Mouse (Mus musculus) intestine, embryonic 16.5 days (tissue): Measurements from ENCODE around the gene Gstm5. TPM values are rescaled to one million over a fixed set of nuclear protein-coding genes. Genes with fewer than 3 reads are reported as not detected.
"Not testable (repeated sequence)": the region's sequence is repeated elsewhere in the genome, so short reads cannot be mapped to it uniquely, and the experiment has no call there.

Source experiments
- ATAC-seq: fragments of 200-750 bp; cut with Nextera tagmentation; 2 replicates; pipeline ENCODE4 v1.8.0; 2017; ENCODE audit warnings: moderate TSS enrichment, moderate library complexity
- H3K27ac ChIP-seq: fragments of 300-500 bp; sonication (generic); 2 replicates; pipeline ENCODE4 v1.5.1; 2014; ENCODE audit warnings: mild to moderate bottlenecking, low read length
- H3K27me3 ChIP-seq: fragments of 300-500 bp; sonication (generic); replicated peaks from 2 replicates; pipeline ENCODE4 v1.6.1; 2014; ENCODE audit warnings: low read length, control low read depth, mixed read lengths; ENCODE audit not compliant: control insufficient read depth, insufficient read depth
- H3K36me3 ChIP-seq: fragments of 300-500 bp; sonication (generic); 2 replicates; pipeline ENCODE4 v1.6.1; 2014; ENCODE audit warnings: low read length, control low read depth; ENCODE audit not compliant: control insufficient read depth, insufficient read depth
- H3K4me1 ChIP-seq: fragments of 300-500 bp; sonication (generic); 2 replicates; pipeline ENCODE4 v1.6.1; 2014; ENCODE audit warnings: low read length, control low read depth, mixed read lengths; ENCODE audit not compliant: control insufficient read depth, insufficient read depth
- H3K4me2 ChIP-seq: fragments of 300-500 bp; sonication (generic); 2 replicates; pipeline ENCODE4 v1.6.1; 2014; ENCODE audit warnings: low read depth, low read length, control low read depth
- H3K4me3 ChIP-seq: fragments of 300-500 bp; sonication (generic); 2 replicates; pipeline ENCODE4 v1.5.1; 2014; ENCODE audit warnings: mild to moderate bottlenecking, low read length
- H3K9ac ChIP-seq: fragments of 300-500 bp; sonication (generic); 2 replicates; pipeline ENCODE4 v1.6.1; 2014; ENCODE audit warnings: low read depth, low read length
- H3K9me3 ChIP-seq: fragments of 300-500 bp; sonication (generic); 2 replicates; pipeline ENCODE4 v1.6.1; 2016; ENCODE audit warnings: low read length, control low read depth; ENCODE audit not compliant: control insufficient read depth
- WGBS: fragments of 180-500 bp; shearing (Covaris S2); extraction: QIAGEN DNeasy Blood & Tissue Kit; methylation state at CpG from one replicate; pipeline ENCODE4 v1.1.7; 2014; 5-methylcytosine and 5-hydroxymethylcytosine counted together
- polyA plus RNA-seq: library from polyadenylated mRNA; unstranded; fragments of >200 nt; fragmentation: Nextera tagmentation; extraction: Ambion mirVana; gene quantifications from 2 replicates; pipeline ENCODE4 v1.2.1, GENCODE M21; 2015

The Gstm5 gene
- polyA plus RNA-seq, 1 experiment from 2014 or later = 171 TPM

- no peak overlapping the region for H3K27ac ChIP-seq
- H3K4me2 ChIP-seq = no peak overlapping the region
- no peak for ATAC-seq
- no peaks in the 10 kb centered on the region for H3K27me3 ChIP-seq
- H3K4me1 ChIP-seq = peaks cover 16% of the 10 kb centered on the region
- WGBS = 76% methylated on average over 17 of the region's 17 CpGs
- H3K36me3 ChIP-seq = no peaks in the 10 kb centered on the region
- no peak overlapping the region for H3K9ac ChIP-seq
- H3K4me3 ChIP-seq = no peak overlapping the region
- no peaks in the 10 kb centered on the region for H3K9me3 ChIP-seq
These were observed 42.1 kb upstream of the Gstm5 start for GRCm38 (mm10) chr3:107853232-107854181.

GRCm38 (mm10) chr3:107855368-107855767, 40.3 kb upstream of the Gstm5 start:
- H3K4me2 ChIP-seq = no peak overlapping the region
- H3K27me3 ChIP-seq = no peaks in the 10 kb centered on the region
- H3K4me1 ChIP-seq = peaks cover 10% of the 10 kb centered on the region
- no peaks in the 10 kb centered on the region for H3K36me3 ChIP-seq
- no peaks in the 10 kb centered on the region for H3K9me3 ChIP-seq
- no peak overlapping the region for H3K4me3 ChIP-seq
- 80% methylated on average over 13 of the region's 13 CpGs for WGBS
- H3K9ac ChIP-seq = no peak overlapping the region; the same call in 1 of the 2 replicates
- ATAC-seq = no peak
- H3K27ac ChIP-seq = no peak overlapping the region

- Histone ChIP-seq H3K9me3 (no peaks in the 10 kb centered on the region), H3K4me3 (no peak overlapping the region), H3K9ac (no peak overlapping the region), H3K4me2 (no peak overlapping the region), H3K27ac (no peak overlapping the region), H3K36me3 (no peaks in the 10 kb centered on the region), H3K27me3 (no peaks in the 10 kb centered on the region), H3K4me1 (0 out of 2 replicates have a peak, but pooled peaks cover 4% of the 10 kb centered on the region)
- peak; percentile 50 for ATAC-seq
- WGBS = 34% methylated on average over 6 of the region's 6 CpGs
These were observed 38.0 kb upstream of the Gstm5 start for GRCm38 (mm10) chr3:107857646-107858045.

- not testable (repeated sequence) for H3K9me3 ChIP-seq, H3K36me3 ChIP-seq, H3K27ac ChIP-seq, H3K4me3 ChIP-seq, H3K4me2 ChIP-seq, H3K27me3 ChIP-seq, H3K9ac ChIP-seq, ATAC-seq
- WGBS = 80% methylated on average over 5 of the region's 5 CpGs
- peaks cover 23% of the 10 kb centered on the region for H3K4me1 ChIP-seq
These were observed 34.1 kb upstream of the Gstm5 start for GRCm38 (mm10) chr3:107861483-107861882.

GRCm38 (mm10) chr3:107862471-107862870, 33.1 kb upstream of the Gstm5 start:
- Histone ChIP-seq H3K9ac (no peak overlapping the region), H3K27me3 (no peaks in the 10 kb centered on the region), H3K4me1 (peaks cover 25% of the 10 kb centered on the region), H3K36me3 (no peaks in the 10 kb centered on the region), H3K4me2 (no peak overlapping the region), H3K9me3 (no peaks in the 10 kb centered on the region), H3K4me3 (no peak overlapping the region), H3K27ac (no peak overlapping the region)
- ATAC-seq = no peak
- WGBS = 82% methylated on average over 2 of the region's 2 CpGs

- Histone ChIP-seq H3K9me3 (no peaks in the 10 kb centered on the region), H3K4me1 (peaks cover 23% of the 10 kb centered on the region), H3K27me3 (no peaks in the 10 kb centered on the region), H3K36me3 (no peaks in the 10 kb centered on the region), H3K4me3 (no peak overlapping the region), H3K27ac (no peak overlapping the region), H3K9ac (no peak overlapping the region), H3K4me2 (no peak overlapping the region)
- WGBS = 62% methylated on average over 5 of the region's 5 CpGs
- no peak for ATAC-seq
These were observed 32.1 kb upstream of the Gstm5 start for GRCm38 (mm10) chr3:107863471-107863870.

GRCm38 (mm10) chr3:107863898-107864603, 31.6 kb upstream of the Gstm5 start:
- Histone ChIP-seq H3K27ac (peak overlapping the region; percentile 83; the same call in 1 of the 2 replicates), H3K27me3 (no peaks in the 10 kb centered on the region), H3K4me2 (no peak overlapping the region), H3K4me3 (no peak overlapping the region), H3K36me3 (no peaks in the 10 kb centered on the region), H3K4me1 (peaks cover 28% of the 10 kb centered on the region), H3K9ac (no peak overlapping the region), H3K9me3 (no peaks in the 10 kb centered on the region)
- peak; percentile 34 for ATAC-seq
- WGBS = 9% methylated on average over 2 of the region's 2 CpGs

GRCm38 (mm10) chr3:107865364-107866091, 30.1 kb upstream of the Gstm5 start:
- peak overlapping the region; percentile 30; the same call in 1 of the 2 replicates for H3K4me2 ChIP-seq
- peak; percentile 62 for ATAC-seq
- WGBS = 56% methylated on average over 10 of the region's 10 CpGs

GRCm38 (mm10) chr3:107867086-107867485, 28.5 kb upstream of the Gstm5 start:
- H3K4me2 ChIP-seq = no peak overlapping the region
- H3K4me3 ChIP-seq = no peak overlapping the region
- peak; percentile 66 for ATAC-seq
- no peaks in the 10 kb centered on the region for H3K27me3 ChIP-seq
- peak overlapping the region; percentile 56 for H3K27ac ChIP-seq
- no peaks in the 10 kb centered on the region for H3K36me3 ChIP-seq
- WGBS = 6% methylated on average over 8 of the region's 8 CpGs
- 0 out of 2 replicates have a peak overlapping the region, but pooled peaks have one; percentile 40 for H3K9ac ChIP-seq
- H3K9me3 ChIP-seq = no peaks in the 10 kb centered on the region
- H3K4me1 ChIP-seq = peaks cover 39% of the 10 kb centered on the region

More at GRCm38 (mm10) chr3:107865364-107866091, 30.1 kb upstream of the Gstm5 start:
- Histone ChIP-seq H3K9ac (peak overlapping the region; percentile 33; the same call in 1 of the 2 replicates), H3K27ac (peak overlapping the region; percentile 83), H3K27me3 (no peaks in the 10 kb centered on the region), H3K4me1 (peaks cover 35% of the 10 kb centered on the region), H3K4me3 (no peak overlapping the region), H3K9me3 (no peaks in the 10 kb centered on the region), H3K36me3 (no peaks in the 10 kb centered on the region)
